ENCODE assay signal across 8 mouse cellular contexts in the genomic region with DNA sequence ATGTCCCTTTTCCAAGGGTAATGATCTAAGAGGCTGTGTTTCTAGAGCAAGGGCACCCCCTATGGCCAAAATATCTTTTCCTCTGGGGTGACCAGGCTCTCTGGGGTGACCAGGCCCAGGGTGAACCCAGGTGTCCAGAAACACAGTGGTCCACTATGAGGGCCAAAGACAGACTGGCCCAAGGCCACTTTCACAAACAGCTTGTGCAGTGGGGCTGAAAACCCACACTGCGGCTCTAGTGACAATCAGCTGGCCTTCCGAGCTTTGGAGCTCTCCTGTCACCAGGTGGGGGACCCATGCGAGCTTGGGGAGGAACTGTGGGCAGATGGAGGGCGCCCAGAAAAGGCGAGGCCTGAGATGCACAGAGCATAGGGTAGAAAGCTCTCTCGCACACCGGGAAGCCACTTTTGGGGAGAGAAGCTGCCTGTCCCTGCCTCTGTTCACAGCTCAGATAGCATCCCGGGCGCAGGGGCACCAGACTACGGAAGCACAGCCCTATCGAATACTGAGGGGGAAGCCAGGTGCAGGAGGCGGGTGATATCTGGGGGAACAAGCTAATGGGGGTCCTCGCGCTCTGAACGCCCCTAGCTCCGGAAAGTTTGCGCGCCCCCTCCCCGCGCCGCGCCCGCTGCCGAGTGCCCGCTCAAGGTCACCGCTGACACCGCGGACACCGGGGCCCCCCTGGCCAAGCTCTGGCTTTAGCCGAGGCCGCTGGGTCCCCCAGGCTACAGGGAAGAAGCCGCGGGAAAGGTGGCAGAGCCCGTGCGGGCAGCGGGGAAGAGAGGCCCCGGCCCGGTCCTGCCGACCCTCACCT. TPM values are rescaled to one million over a fixed set of nuclear protein-coding genes. Genes with fewer than 3 reads are reported as not detected.
A peak's percentile ranks its signal among the peaks of the same experiment; 100 is the strongest.
DNase-seq lines count a peak whose midpoint lies in the region; ATAC-seq and TF ChIP-seq lines count a peak whose summit lies in the region.

No protein-coding gene starts in this region.

- under 1% methylated on average over 39 of the region's 39 CpGs for WGBS in hindbrain, embryonic 12.5 days
- WGBS in neural tube, embryonic 14.5 days: 2% methylated on average over 26 of the region's 39 CpGs

- TF ChIP-seq POLR2A in cortical plate, adult 2 months (IDR thresholded peaks at IDR 0.05; ENCODE audit: extremely low read depth, insufficient read depth, low read length): peak; percentile 57; the same call in 1 of the 2 replicates

- H3K27me3 ChIP-seq in hindbrain, embryonic 12.5 days: peaks cover 61% of the 10 kb centered on the region
- H3K27me3 ChIP-seq in neural tube, embryonic 14.5 days (ENCODE audit: control insufficient read depth, insufficient read depth, low read length): peaks cover 23% of the 10 kb centered on the region

- H3K4me2 ChIP-seq in hindbrain, embryonic 12.5 days (replicated peaks): peak overlapping the region; percentile 99
- peak overlapping the region; percentile 97 for H3K4me2 ChIP-seq in neural tube, embryonic 14.5 days (ENCODE audit: low read depth, low read length)

- peak; percentile 5 for DNase-seq in lung, postnatal 36 days
- no peak for DNase-seq in lung, postnatal 25 days (ENCODE audit: low spot score)
- peak; percentile 40 to 51 for DNase-seq in layer of hippocampus, postnatal 25 days (ENCODE audit: extremely low spot score in 1 of 2, low spot score in 1 of 2)
- no peak for DNase-seq in spleen, postnatal 36 days (ENCODE audit: low spot score in 2 of 2)
- DNase-seq in urinary bladder, postnatal 25 days (ENCODE audit: low spot score): no peak

- peak; percentile 29; the same call in 1 of the 2 replicates for ATAC-seq in hindbrain, embryonic 12.5 days (ENCODE audit: low FRiP score)
- peak; percentile 28; the same call in 1 of the 2 replicates for ATAC-seq in neural tube, embryonic 14.5 days (ENCODE audit: low read depth)

- TF ChIP-seq CTCF in cortical plate, adult 2 months (IDR thresholded peaks at IDR 0.05; ENCODE audit: extremely low read depth, insufficient read depth, low read length): peak; percentile 16; the same call in 1 of the 2 replicates

- H3K9ac ChIP-seq in hindbrain, embryonic 12.5 days: peak overlapping the region; percentile 74
- H3K9ac ChIP-seq in neural tube, embryonic 14.5 days (replicated peaks; ENCODE audit: low read depth, low read length): peak overlapping the region; percentile 72

- peak overlapping the region; percentile 99 for H3K27ac ChIP-seq in cortical plate, adult 2 months (ENCODE audit: insufficient read depth, low read length)
- no peak overlapping the region for H3K27ac ChIP-seq in hindbrain, embryonic 12.5 days
- no peak overlapping the region for H3K27ac ChIP-seq in neural tube, embryonic 14.5 days (ENCODE audit: low read depth, low read length)

- H3K4me1 ChIP-seq in cortical plate, adult 2 months (ENCODE audit: control insufficient read depth, insufficient read depth, low read length): peaks cover 12% of the 10 kb centered on the region
- peaks cover 4% of the 10 kb centered on the region for H3K4me1 ChIP-seq in hindbrain, embryonic 12.5 days
- H3K4me1 ChIP-seq in neural tube, embryonic 14.5 days (ENCODE audit: control insufficient read depth, insufficient read depth, low read length): no peaks in the 10 kb centered on the region

- no peaks in the 10 kb centered on the region for H3K9me3 ChIP-seq in hindbrain, embryonic 12.5 days (replicated peaks)
- H3K9me3 ChIP-seq in neural tube, embryonic 14.5 days (ENCODE audit: control insufficient read depth, low read length): no peaks in the 10 kb centered on the region

- peak overlapping the region; percentile 94 for H3K4me3 ChIP-seq in cortical plate, adult 2 months (ENCODE audit: insufficient read depth, low read length)
- peak overlapping the region; percentile 59 for H3K4me3 ChIP-seq in hindbrain, embryonic 12.5 days
- H3K4me3 ChIP-seq in neural tube, embryonic 14.5 days (ENCODE audit: low read depth, low read length): peak overlapping the region; percentile 57

- H3K36me3 ChIP-seq in hindbrain, embryonic 12.5 days: no peaks in the 10 kb centered on the region
- no peaks in the 10 kb centered on the region for H3K36me3 ChIP-seq in neural tube, embryonic 14.5 days (ENCODE audit: control insufficient read depth, insufficient read depth, low read length)

RNA-seq across cellular contexts. Expression of gene Atp2b2, which starts 1.1 kb away (rescaled TPM):
- 232 and 238 TPM in 2 replicates for polyA plus RNA-seq in cortical plate, adult 2 months (2012; rRNA removed)
- 12.1 and 12.4 TPM in 2 replicates for polyA plus RNA-seq in hindbrain, embryonic 12.5 days (2016; fragmentation: Nextera tagmentation; extraction: Ambion mirVana)
- total RNA-seq in layer of hippocampus, postnatal 25 days (2021): 100 to 1,000 TPM; 313 to 346 TPM
- 35.2 and 38.6 TPM in 2 replicates for polyA plus RNA-seq in neural tube, embryonic 14.5 days (2014; fragmentation: Nextera tagmentation; extraction: Ambion mirVana)

Comparison
In these comparisons a context has a peak if more than half of its experiments do, and no peak if none do; other contexts are left out.
1. DNase-seq: peak in lung, postnatal 36 days (single experiment) and layer of hippocampus, postnatal 25 days (2 of 2); none in lung, postnatal 25 days (single experiment), spleen, postnatal 36 days (0 of 2) and urinary bladder, postnatal 25 days (single experiment).
2. Peak in every context shown above with its lines, with median percentiles within 50 percentile points of each other: H3K4me3 ChIP-seq.